In the genomic region with DNA sequence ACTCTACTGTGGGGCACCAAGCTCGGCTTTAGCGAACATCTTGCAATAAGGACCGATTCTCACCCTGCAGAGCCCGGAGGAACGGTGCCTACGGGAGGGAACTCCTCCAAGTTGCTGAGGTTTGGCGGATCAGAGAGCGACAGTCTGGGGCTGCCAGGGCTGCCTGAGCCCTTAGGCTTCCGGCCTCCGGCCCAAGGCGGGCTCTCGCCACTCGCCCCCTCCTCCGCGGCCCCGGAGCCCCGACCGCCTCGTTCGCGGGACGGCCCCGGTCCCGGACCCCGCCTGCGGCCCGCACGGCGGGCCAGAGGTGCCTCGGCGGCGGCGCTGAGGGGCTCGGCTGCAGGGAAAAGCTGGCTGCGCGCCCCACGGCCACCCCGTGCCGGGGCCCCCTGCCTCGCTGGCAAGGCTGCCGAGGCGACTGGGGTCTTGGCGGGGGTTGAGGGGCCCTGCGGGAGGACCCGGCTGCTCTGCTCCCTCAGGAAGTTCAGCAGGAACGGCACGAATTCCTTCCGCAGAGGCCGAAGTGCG, we compare ENCODE assay signal across 8 mouse cellular contexts.
DNase-seq lines count a peak whose midpoint lies in the region; ATAC-seq lines count a peak whose summit lies in the region.

No protein-coding gene starts in this region.

- H3K27me3 ChIP-seq in forebrain, embryonic 16.5 days (replicated peaks; ENCODE audit: control insufficient read depth, insufficient read depth, low read length), result no peaks in the 10 kb centered on the region

- ATAC-seq in frontal cortex, adult (ENCODE audit: low TSS enrichment), result peak; percentile 7; the same call in 1 of the 2 replicates
- peak; percentile 10 for ATAC-seq in forebrain, embryonic 16.5 days

- no peaks in the 10 kb centered on the region for H3K9me3 ChIP-seq in forebrain, embryonic 16.5 days (ENCODE audit: control insufficient read depth, low read length)

- H3K4me1 ChIP-seq in forebrain, embryonic 16.5 days (replicated peaks; ENCODE audit: control insufficient read depth, insufficient read depth, low read length), result peaks cover 27% of the 10 kb centered on the region

- peak overlapping the region; percentile 87 for H3K27ac ChIP-seq in forebrain, embryonic 16.5 days (ENCODE audit: low read length)

- under 1% methylated on average over 43 of the region's 50 CpGs for WGBS in forebrain, embryonic 16.5 days

- H3K4me3 ChIP-seq in forebrain, embryonic 16.5 days (replicated peaks; ENCODE audit: low read length), result peak overlapping the region; percentile 56

- DNase-seq in frontal cortex, postnatal 10 days (ENCODE audit: low spot score in 2 of 2), result no peak
- peak; percentile 18 for DNase-seq in urinary bladder, postnatal 14 days (ENCODE audit: low spot score)
- DNase-seq in urinary bladder, postnatal 10 days (ENCODE audit: low spot score), result no peak
- DNase-seq in liver, result peak; percentile 51
- peak; percentile 15 to 26 for DNase-seq in natural killer cell, adult 2 months (ENCODE audit: low spot score in 2 of 2)
- no peak for DNase-seq in right cerebral cortex, postnatal 14 days

- H3K9ac ChIP-seq in forebrain, embryonic 16.5 days (replicated peaks; ENCODE audit: low read depth, low read length), result peak overlapping the region; percentile 72

- H3K4me2 ChIP-seq in forebrain, embryonic 16.5 days (ENCODE audit: low read length), result peak overlapping the region; percentile 98

- H3K36me3 ChIP-seq in forebrain, embryonic 16.5 days (ENCODE audit: control insufficient read depth, insufficient read depth), result peaks cover 2% of the 10 kb centered on the region; the same call in 1 of the 2 replicates

Comparison
In these comparisons a context has a peak if more than half of its experiments do, and no peak if none do; other contexts are left out.
1. DNase-seq: peak in urinary bladder, postnatal 14 days (single experiment), liver (single experiment) and natural killer cell, adult 2 months (2 of 2); none in frontal cortex, postnatal 10 days (0 of 2), urinary bladder, postnatal 10 days (single experiment) and right cerebral cortex, postnatal 14 days (single experiment).